Mouse (Mus musculus) right cerebral cortex, adult 2 months (tissue): Measurements from ENCODE around the gene Natd1.
A peak's percentile ranks its signal among the peaks of the same experiment; 100 is the strongest.

Experiments used
- DNase-seq, 2 experiments: peaks; one replicate each; pipeline ENCODE4 v3.0.0; 2021 to 2022; ENCODE audit warnings: low spot score in 2 of 2

Natd1 gene

GRCm38 (mm10) chr11:60914491-60914890 lies at the start of gene Natd1:
TSS of gene Natd1 (minus strand) at chr11:60914750.
- DNase-seq, result peak in 1 of 2 experiments; percentile 18

GRCm38 (mm10) chr11:60962709-60963108 lies 48.2 kb upstream of the Natd1 start:
- no peak for DNase-seq

- DNase-seq, result no peak
Measured at GRCm38 (mm10) chr11:60961176-60961575, 46.6 kb upstream of the Natd1 start.

- no peak for DNase-seq
Measured at GRCm38 (mm10) chr11:60958948-60959347, 44.4 kb upstream of the Natd1 start.

GRCm38 (mm10) chr11:60955621-60956383 lies 41.3 kb upstream of the Natd1 start:
- no peak for DNase-seq

- DNase-seq, result no peak
Measured at GRCm38 (mm10) chr11:60954255-60955104, 39.9 kb upstream of the Natd1 start.

GRCm38 (mm10) chr11:60953803-60954202 lies 39.3 kb upstream of the Natd1 start:
- DNase-seq, result peak; percentile 83 to 90

GRCm38 (mm10) chr11:60952986-60953385 lies 38.4 kb upstream of the Natd1 start:
- no peak for DNase-seq

GRCm38 (mm10) chr11:60952362-60952761 lies 37.8 kb upstream of the Natd1 start:
- DNase-seq, result no peak

GRCm38 (mm10) chr11:60951896-60952295 lies 37.3 kb upstream of the Natd1 start:
- DNase-seq, result no peak

GRCm38 (mm10) chr11:60945003-60945402 lies 30.5 kb upstream of the Natd1 start:
- DNase-seq, result no peak

GRCm38 (mm10) chr11:60942263-60943015 lies 27.9 kb upstream of the Natd1 start:
- DNase-seq, result no peak

- no peak for DNase-seq
Measured at GRCm38 (mm10) chr11:60941370-60941769, 26.8 kb upstream of the Natd1 start.

- DNase-seq, result no peak
Measured at GRCm38 (mm10) chr11:60940501-60940900, 26.0 kb upstream of the Natd1 start.

- DNase-seq, result no peak
Measured at GRCm38 (mm10) chr11:60939487-60939886, 24.9 kb upstream of the Natd1 start.

GRCm38 (mm10) chr11:60937611-60938010 lies 23.1 kb upstream of the Natd1 start:
- no peak for DNase-seq

- DNase-seq, result no peak
Measured at GRCm38 (mm10) chr11:60935975-60936373, 21.4 kb upstream of the Natd1 start.

GRCm38 (mm10) chr11:60935326-60935974 lies 20.9 kb upstream of the Natd1 start:
- peak; percentile 58 to 59 for DNase-seq

GRCm38 (mm10) chr11:60934795-60935194 lies 20.2 kb upstream of the Natd1 start:
- DNase-seq, result no peak

- no peak for DNase-seq
Measured at GRCm38 (mm10) chr11:60933178-60933930, 18.8 kb upstream of the Natd1 start.

GRCm38 (mm10) chr11:60932503-60933020 lies 18.0 kb upstream of the Natd1 start:
- no peak for DNase-seq
